Mouse (Mus musculus) stomach, postnatal 0 days (tissue): ENCODE measurements around the gene Mettl7a2. TPM values are rescaled to one million over a fixed set of nuclear protein-coding genes. Genes with fewer than 3 reads are reported as not detected.
"Not testable (repeated sequence)": the region's sequence is repeated elsewhere in the genome, so short reads cannot be mapped to it uniquely, and the experiment has no call there.

ENCODE experiments used
- ATAC-seq: fragments of 200-750 bp; cut with Nextera tagmentation; 2 replicates; pipeline ENCODE4 v1.8.0; 2017; ENCODE audit not compliant: low FRiP score, low TSS enrichment
- DNase-seq: peaks from one replicate; pipeline ENCODE4 v3.0.0-alpha.2; 2016; ENCODE audit warnings: low spot score
- H3K27ac ChIP-seq: fragments of 300-500 bp; sonication (generic); replicated peaks from 2 replicates; pipeline ENCODE4 v1.5.1; 2014; ENCODE audit warnings: mild to moderate bottlenecking, control low read depth
- H3K27me3 ChIP-seq: fragments of 300-500 bp; sonication (generic); 2 replicates; pipeline ENCODE4 v1.6.1; 2014; ENCODE audit warnings: low read length; ENCODE audit not compliant: control insufficient read depth, insufficient read depth
- H3K36me3 ChIP-seq: fragments of 300-500 bp; sonication (generic); 2 replicates; pipeline ENCODE4 v1.6.1; 2014; ENCODE audit warnings: low read length, mixed read lengths; ENCODE audit not compliant: control insufficient read depth, insufficient read depth
- H3K4me1 ChIP-seq: fragments of 300-500 bp; sonication (generic); replicated peaks from 2 replicates; pipeline ENCODE4 v1.6.1; 2014; ENCODE audit warnings: antibody characterized with exemption; ENCODE audit not compliant: control insufficient read depth, insufficient read depth
- H3K4me2 ChIP-seq: fragments of 300-500 bp; sonication (generic); replicated peaks from 2 replicates; pipeline ENCODE4 v1.6.1; 2014; ENCODE audit warnings: low read depth, mild to moderate bottlenecking, control low read depth, moderate library complexity
- H3K4me3 ChIP-seq: fragments of 300-500 bp; sonication (generic); 2 replicates; pipeline ENCODE4 v1.5.1; 2014; ENCODE audit warnings: low read depth, low read length, control low read depth
- H3K9ac ChIP-seq: fragments of 300-500 bp; sonication (generic); 2 replicates; pipeline ENCODE4 v1.6.1; 2014; ENCODE audit warnings: mild to moderate bottlenecking, low read length, control low read depth, mixed read lengths
- H3K9me3 ChIP-seq: fragments of 300-500 bp; sonication (generic); 2 replicates; pipeline ENCODE4 v1.6.1; 2016; ENCODE audit warnings: low read length; ENCODE audit not compliant: control insufficient read depth
- CTCF ChIP-seq: IDR thresholded peaks from 2 replicates; pipeline ENCODE4 v1.5.1; 2016; ENCODE audit warnings: antibody characterized with exemption, low read depth, mild to moderate bottlenecking, moderate library complexity
- EP300 ChIP-seq: optimal IDR thresholded peaks from 2 replicates; pipeline ENCODE3; 2016; ENCODE audit warnings: antibody characterized with exemption
- WGBS: fragments of 180-500 bp; shearing (Covaris S2); extraction: QIAGEN DNeasy Blood & Tissue Kit; methylation state at CpG from one replicate; pipeline ENCODE4 v1.1.7; 2014; 5-methylcytosine and 5-hydroxymethylcytosine counted together
- polyA plus RNA-seq: library from polyadenylated mRNA; unstranded; fragments of >200 nt; fragmentation: Nextera tagmentation; extraction: Ambion mirVana; gene quantifications from 2 replicates; pipeline ENCODE4 v1.2.1, GENCODE M21; 2015

Mettl7a2 gene
- polyA plus RNA-seq, 1 experiment from 2014 or later = not detected

GRCm38 (mm10) chr15:100367119-100367518, 14.1 kb downstream of the Mettl7a2 start:
- no peak for TF ChIP-seq CTCF
- Histone ChIP-seq H3K4me2 (no peak overlapping the region), H3K27ac (no peak overlapping the region), H3K36me3 (no peaks in the 10 kb centered on the region), H3K4me3 (no peak overlapping the region), H3K9me3 (no peaks in the 10 kb centered on the region), H3K9ac (no peak overlapping the region), H3K4me1 (no peaks in the 10 kb centered on the region), H3K27me3 (no peaks in the 10 kb centered on the region)
- DNase-seq (no peak), ATAC-seq (no peak)
- WGBS = 67% methylated on average over 7 of the region's 7 CpGs

DNA sequence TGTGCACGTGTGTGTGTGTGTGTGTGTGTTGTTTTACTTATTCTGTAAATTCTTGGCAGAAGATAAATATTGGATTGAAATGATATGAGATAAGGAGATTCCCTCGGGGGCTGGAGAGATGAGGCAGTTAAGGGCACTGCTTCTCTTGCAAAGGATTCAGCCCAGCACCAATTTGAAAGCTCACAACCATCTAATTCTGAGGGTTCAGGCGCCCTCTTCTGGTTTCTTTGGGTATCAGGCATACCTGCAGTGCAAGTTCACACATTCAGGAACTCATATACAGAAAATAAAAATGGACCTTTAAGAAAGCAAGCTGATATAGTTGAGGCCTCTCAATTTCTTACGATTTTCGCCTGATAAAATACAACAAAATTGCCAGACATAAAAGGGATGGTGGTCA, 22.1 kb downstream of the Mettl7a2 start:
- Histone ChIP-seq H3K4me1 (no peaks in the 10 kb centered on the region), H3K4me3 (no peak overlapping the region), H3K27me3 (no peaks in the 10 kb centered on the region), H3K9me3 (no peaks in the 10 kb centered on the region), H3K36me3 (no peaks in the 10 kb centered on the region), H3K4me2 (no peak overlapping the region), H3K27ac (no peak overlapping the region), H3K9ac (no peak overlapping the region)
- ATAC-seq (no peak), DNase-seq (peak; percentile 60)
- WGBS = 36% methylated on average over 5 of the region's 5 CpGs
- no peak for TF ChIP-seq EP300
- peak; percentile 79 for TF ChIP-seq CTCF

DNA sequence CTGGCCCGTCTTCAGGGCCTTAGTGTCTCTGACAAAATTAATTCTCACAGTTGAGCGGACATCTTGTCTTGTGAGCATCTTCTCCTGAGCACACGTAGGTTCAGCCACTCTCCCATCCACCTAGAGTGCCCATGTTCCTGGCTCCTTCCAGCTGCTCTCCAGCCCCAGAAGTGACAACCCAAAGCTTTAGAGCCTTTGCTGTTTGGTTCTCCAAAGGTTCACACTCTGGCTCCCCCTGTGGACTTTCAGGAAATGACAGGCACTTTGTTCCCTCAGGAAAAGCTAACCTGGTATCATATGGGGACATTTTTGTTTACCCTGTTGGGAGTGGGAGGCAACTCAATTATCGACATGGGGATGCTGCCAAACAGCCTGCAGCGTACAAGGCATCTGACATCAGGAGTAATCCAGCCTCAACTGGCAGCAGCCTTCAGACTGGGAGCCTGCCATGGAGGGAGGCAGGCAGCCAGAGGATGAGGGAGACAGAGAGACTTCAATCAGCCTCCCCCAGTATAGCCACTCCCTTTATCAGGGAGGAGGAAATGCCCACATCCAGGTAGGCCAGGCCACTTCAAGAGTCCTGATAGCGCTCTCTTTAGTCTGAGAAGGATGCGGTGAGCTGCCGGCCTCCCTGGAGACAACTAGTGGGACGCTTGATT, 25.0 kb downstream of the Mettl7a2 start:
- not testable (repeated sequence) for H3K4me2 ChIP-seq, H3K4me1 ChIP-seq, DNase-seq, H3K9me3 ChIP-seq, H3K4me3 ChIP-seq, H3K27me3 ChIP-seq, H3K36me3 ChIP-seq, H3K9ac ChIP-seq, H3K27ac ChIP-seq
- peak; percentile 48 for ATAC-seq
- WGBS = 19% methylated on average over 3 of the region's 9 CpGs
- peak; percentile 43 for TF ChIP-seq CTCF

DNA sequence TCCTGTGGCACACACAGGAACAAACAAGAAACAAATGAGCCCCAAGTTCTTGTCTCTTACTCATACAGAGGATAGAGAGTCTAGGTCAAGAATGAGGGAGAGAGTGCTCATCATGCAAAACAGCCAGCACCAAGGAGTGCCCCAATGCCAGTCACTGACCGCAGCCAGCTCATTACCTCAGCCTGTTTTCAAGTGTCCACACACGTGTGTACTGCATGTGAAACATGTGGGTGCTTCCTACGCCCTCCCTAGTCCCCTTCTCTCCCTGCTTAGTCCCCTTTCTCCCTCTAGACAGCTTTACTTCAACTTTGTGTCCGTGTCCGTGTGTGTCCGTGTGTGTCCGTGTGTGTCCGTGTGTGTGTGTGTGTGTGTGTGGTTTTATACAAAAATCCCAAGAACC, 26.7 kb downstream of the Mettl7a2 start:
- Histone ChIP-seq H3K9ac (no peak overlapping the region), H3K36me3 (no peaks in the 10 kb centered on the region), H3K27me3 (no peaks in the 10 kb centered on the region), H3K9me3 (no peaks in the 10 kb centered on the region), H3K27ac (no peak overlapping the region), H3K4me3 (no peak overlapping the region), H3K4me1 (no peaks in the 10 kb centered on the region), H3K4me2 (no peak overlapping the region)
- DNase-seq (no peak), ATAC-seq (0 out of 2 replicates have a peak, but pooled peaks have one; percentile 37)
- 68% methylated on average over 8 of the region's 8 CpGs for WGBS
- TF ChIP-seq EP300 (no peak), CTCF (no peak)

DNA sequence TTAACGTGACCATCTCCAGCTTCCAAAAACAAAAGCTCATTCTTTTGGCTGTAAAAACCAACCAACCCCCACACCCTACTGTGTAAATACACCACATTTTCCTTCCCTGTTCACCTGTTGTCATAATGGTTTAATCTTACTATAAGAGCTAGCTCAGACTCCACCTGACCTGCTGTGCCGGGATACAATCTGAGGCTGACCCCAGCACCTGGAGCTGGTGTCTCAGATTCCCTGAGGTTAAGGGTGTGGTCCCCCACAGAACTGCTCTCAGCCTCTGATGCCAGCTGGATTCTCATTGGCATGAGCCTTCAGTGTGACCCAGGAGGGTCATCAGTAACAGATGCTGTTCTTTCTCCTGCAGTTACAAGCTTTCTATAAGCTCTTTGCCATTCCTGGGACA, 27.1 kb downstream of the Mettl7a2 start:
- Histone ChIP-seq H3K4me1 (no peaks in the 10 kb centered on the region), H3K4me3 (no peak overlapping the region), H3K9ac (no peak overlapping the region), H3K9me3 (no peaks in the 10 kb centered on the region), H3K36me3 (no peaks in the 10 kb centered on the region), H3K27me3 (no peaks in the 10 kb centered on the region), H3K27ac (no peak overlapping the region), H3K4me2 (no peak overlapping the region)
- WGBS = 48% methylated on average over 2 of the region's 2 CpGs
- DNase-seq (peak; percentile 28), ATAC-seq (peak; percentile 79)
- no peak for TF ChIP-seq EP300
- TF ChIP-seq CTCF = no peak

DNA sequence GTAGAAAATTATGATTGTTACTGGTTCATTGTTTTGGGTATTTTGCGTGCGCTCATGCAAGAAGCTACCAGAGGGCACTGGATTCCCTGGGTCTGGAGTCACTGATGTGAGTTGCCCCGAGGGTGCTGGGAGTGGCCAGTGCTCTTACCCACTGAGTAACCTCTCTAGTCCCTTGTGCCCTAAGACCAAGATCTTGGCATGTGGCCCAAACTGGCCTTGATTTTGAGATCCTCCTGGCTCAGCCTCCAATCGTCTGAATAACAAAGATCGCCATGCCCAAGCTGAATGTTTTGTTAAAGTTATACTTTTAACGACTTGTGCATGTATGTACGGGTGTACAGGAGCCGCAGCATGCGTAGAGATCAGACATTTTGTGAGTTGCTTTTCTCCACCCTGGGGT, 32.7 kb downstream of the Mettl7a2 start:
- TF ChIP-seq EP300 (no peak), CTCF (no peak)
- Histone ChIP-seq H3K9ac (no peak overlapping the region), H3K36me3 (no peaks in the 10 kb centered on the region), H3K4me1 (no peaks in the 10 kb centered on the region), H3K27me3 (no peaks in the 10 kb centered on the region), H3K4me3 (no peak overlapping the region), H3K27ac (no peak overlapping the region), H3K9me3 (no peaks in the 10 kb centered on the region), H3K4me2 (no peak overlapping the region)
- ATAC-seq (no peak), DNase-seq (no peak)
- WGBS = 88% methylated on average over 9 of the region's 9 CpGs
